Mouse (Mus musculus) 3134 (cell line): ENCODE results near the gene Armt1.
A peak's percentile ranks its signal among the peaks of the same experiment; 100 is the strongest.
"Not testable (repeated sequence)": the region's sequence is repeated elsewhere in the genome, so short reads cannot be mapped to it uniquely, and the experiment has no call there.

Experiments
- DNase-seq: peaks from one replicate; pipeline ENCODE4 v3.0.0-alpha.2; 2011; ENCODE audit warnings: low spot score; ENCODE audit not compliant: insufficient read length; ENCODE audit errors: extremely low read depth

Armt1 gene

DNA sequence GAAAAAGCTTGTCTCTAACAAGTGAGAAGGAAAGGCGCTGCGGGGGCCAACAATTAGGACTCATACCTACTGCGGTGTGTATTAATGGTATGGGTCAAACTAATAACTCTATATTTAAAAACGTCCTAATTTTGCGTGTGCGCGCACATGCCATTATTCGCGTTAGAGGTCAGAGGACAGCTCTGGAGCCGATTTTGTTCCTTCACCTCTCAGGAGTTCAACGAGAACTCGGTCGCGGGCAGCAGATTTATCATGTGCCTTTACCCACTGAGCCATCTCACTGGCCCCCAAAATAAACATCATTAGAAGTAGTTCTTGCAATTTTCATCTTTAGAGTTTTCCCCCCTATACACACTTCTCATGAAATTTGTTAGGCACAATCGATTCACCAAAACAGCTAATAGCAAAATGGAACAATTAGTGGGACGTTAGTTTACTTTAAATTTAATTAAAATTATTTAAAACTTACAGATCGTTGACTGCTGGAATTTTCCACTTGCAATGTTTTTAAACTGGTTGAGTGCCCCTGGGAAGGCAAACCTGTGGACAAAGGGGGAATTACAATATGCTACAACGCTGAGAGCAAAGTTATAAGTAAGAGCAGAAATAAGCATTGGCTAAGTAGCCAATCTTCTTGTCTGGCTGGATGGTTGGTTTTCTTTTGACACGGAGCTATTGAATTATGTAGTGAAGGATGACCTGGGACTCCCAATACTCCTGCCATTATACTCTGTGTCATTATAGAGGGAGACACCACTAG, 909 bp downstream of the Armt1 start:
- DNase-seq = no peak

DNA sequence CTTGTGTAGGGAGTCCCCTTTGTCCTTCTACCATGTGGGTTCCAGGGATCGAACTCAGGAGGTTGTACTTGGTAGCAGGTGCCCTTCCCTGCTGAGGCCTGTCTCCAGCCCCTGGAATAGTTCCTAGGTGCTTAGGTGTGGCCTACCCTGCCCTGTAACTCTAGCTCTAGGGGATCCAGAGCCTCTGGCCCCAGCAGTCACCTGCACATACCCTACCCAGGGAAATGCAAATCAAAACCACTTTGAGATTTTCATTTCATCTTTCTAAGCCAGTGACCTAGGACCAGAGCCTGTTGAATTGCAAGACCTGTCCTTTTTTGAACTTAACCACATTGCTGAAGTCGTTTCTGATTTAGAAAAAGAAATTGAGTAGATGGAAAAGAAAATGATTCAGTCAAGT, 1.6 kb downstream of the Armt1 start:
- not testable (repeated sequence) for DNase-seq

- no peak for DNase-seq
Observed at GRCm38 (mm10) chr10:4435416-4435815, 3.1 kb downstream of the Armt1 start.

GRCm38 (mm10) chr10:4456409-4456808, 24.1 kb downstream of the Armt1 start:
- DNase-seq = no peak

- no peak for DNase-seq
Observed at GRCm38 (mm10) chr10:4460201-4460600, 27.9 kb downstream of the Armt1 start.

- DNase-seq = no peak
Observed at GRCm38 (mm10) chr10:4465799-4466198, 33.5 kb downstream of the Armt1 start.

DNA sequence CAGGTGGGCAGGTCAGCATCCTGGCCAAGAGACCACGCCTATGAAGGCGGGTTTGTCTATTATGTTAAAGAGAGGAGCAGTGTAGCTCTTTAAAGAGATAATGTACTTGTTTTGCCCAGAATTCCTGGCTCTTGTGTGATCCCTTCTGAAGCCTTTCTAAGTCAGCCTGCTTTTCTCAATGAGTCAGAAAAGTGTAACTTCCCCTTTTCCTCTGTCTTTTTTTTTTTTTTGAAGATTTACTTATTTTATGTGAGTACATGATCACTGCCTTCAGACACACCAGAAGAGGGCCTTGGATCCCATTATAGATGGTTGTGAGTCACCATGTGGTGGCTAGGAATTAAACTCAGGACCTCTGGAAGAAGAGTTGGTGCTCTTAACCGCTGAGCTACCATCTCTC, 37.1 kb downstream of the Armt1 start:
- peak; percentile 36 for DNase-seq

DNA sequence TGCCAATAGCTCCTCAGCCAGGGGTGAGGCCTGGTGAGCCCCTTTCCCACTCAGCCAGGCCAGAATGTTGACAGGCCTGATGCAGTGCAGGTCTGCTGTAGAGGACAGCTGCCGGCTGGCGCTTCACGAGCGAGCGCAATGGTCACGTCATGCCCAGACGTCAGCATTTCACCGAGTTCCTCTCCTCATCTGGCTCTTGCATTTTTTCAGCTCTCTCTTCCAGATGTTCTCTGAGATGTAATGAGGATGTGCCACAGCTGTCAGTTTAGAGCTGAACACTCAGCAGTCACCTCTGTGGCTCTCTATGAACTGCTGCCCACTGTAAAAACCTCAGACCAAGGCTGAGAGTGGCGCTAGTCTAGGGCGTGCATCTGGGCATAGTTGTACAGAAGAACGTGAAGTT, 41.3 kb downstream of the Armt1 start:
- no peak for DNase-seq

DNA sequence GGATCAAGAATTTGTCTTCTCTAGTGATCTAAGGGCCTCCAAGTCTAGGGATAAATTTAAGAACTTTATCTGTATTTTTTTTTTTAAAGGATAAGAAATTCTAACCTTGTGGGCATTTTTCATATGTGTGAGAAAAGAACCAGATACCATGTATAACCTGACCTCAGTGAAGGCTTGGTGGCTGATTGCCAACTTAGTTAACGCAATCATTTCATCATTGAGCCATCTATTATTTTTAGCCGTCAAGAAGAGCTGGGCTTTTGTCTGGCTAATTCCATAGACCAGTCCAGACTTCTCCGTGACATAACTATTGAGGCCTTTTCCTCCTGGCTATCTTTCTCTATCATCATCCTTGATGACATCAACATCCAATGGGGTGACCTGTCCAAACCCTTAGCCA, 43.2 kb downstream of the Armt1 start:
- no peak for DNase-seq

GRCm38 (mm10) chr10:4476604-4477003, 44.3 kb downstream of the Armt1 start:
- no peak for DNase-seq

- no peak for DNase-seq
Observed at GRCm38 (mm10) chr10:4480929-4481328, 48.7 kb downstream of the Armt1 start.

- DNase-seq = peak; percentile 59
Observed at GRCm38 (mm10) chr10:4481695-4482094, 49.4 kb downstream of the Armt1 start.

DNA sequence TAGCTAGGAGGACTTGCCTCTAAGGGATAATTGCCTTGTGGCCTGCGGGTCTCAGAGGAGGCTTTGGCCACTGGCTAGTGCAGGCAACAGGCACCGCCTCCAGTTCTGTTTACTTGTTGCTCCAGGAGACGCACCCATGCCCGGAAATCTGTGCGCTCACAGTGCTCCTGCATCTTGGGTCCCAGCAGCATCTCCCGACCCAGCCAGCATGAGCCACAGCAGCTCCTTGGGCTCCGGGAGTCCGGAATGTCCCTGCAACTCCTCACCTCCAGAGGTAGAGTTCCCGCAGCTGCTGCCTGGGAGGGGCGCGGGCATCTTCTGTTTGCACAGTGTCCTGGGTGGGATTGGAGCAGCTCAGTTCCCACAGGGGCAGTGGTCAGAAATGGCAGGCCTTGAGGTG, 50.1 kb downstream of the Armt1 start, which contains the start of gene Ccdc170:
Ccdc170 (plus strand) TSS at position 148 of the 400 bp plus-strand sequence.
- peak; percentile 86 for DNase-seq

- DNase-seq = no peak
Observed at GRCm38 (mm10) chr10:4483848-4484247, 51.6 kb downstream of the Armt1 start.

- no peak for DNase-seq
Observed at GRCm38 (mm10) chr10:4484986-4485385, 52.7 kb downstream of the Armt1 start.

DNA sequence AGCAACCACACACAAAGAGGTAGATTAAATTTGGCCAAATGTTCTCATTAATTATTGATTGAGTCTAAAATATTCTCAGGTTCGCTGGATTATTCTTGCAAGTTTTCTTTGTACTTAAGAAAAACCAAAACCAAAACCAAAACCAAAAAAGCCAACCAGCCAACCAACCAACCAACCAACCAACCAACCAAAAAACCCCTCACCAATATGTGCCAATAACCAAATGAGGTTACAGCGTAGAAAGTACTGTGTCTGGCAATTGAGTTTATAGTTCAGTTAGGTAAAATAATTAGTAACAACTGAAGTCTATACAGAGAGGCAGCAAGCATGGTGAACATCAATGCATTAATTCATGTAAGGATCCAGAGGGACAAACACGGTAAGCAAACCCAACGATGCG, 57.6 kb downstream of the Armt1 start:
- no peak for DNase-seq

DNA sequence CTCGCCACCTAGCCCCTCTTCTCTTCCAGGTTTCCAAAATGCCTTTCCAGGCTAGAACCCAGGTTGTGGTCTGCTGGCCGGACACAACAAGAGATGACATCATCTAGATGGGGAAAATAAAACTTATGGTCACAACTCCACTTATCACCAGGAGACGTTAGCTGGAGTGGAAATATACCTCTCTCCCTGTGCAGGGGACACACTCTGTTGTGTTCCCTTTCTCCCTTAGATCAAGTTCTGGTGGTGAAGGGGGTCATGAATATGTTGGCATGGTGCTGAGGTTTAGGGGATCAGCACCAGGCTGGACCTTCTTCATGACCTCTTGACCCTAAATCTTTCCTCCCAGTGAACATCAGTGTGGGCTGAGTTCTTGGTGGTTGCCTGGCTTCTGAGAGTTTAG, 59.0 kb downstream of the Armt1 start:
- DNase-seq = no peak

DNA sequence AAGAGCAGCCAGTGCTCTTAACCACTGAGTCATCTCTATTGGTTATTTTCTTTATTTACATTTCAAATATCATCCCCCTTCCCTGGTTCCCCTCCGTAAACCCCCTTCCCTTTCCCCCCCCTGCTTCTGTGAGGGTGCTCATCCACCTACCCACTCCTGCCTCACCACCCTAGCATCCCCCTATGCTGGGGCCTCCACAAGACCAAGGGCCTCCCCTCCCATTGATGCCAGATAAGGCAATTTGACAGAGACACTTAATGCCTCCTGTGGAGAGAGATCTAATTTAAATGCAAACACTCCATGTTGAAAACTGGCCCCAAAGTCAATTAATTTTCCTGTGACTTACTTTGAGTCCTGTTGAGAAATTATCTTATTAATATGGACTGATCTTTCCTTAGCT, 59.8 kb downstream of the Armt1 start:
- DNase-seq = no peak

DNA sequence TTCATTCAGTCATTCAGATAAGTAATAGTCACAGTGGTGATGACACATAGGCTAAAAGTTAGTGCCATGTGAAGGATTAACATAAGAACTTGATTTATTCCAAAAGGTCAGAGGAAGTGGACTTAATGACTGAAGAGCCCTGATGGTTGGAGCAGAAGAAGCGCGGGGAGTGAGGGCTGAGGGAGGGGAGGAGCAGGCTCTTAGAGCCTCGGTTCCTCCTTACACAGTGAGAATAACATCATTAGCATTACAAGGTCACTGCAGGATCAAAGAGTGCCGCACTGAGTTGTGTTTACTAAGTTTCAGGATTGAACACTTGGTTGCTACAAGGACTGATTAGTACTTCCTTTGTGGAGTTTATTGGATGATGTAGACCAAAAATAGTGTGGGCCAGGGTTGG, 60.6 kb downstream of the Armt1 start:
- no peak for DNase-seq

DNA sequence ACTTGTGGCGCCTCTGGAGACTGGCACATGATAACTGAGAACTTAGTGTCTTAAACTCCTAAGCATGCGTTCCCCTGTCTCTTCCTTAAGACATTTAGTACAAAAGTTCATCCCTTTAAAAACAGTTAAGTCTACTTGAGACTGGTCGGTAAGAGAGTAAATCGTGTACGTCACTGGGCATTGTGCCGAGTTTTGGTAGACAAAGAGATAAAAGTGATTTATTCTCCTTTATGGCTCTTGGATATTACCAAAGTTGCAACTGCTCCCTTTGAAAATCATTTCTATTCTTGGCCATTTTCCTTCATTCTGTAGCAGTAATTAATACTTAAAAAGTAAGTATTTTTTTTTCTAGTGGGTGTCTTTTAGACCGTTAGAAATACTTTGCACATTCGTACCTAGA, 71.0 kb downstream of the Armt1 start:
- DNase-seq = no peak
